Mouse (Mus musculus): ENCODE measurements at regions not wholly inside any gene's neighbourhood (a gene's known extent, or its start where the extent isn't known, plus 50 kb on each side); places are given as distances from the start of the nearest gene placed in this dataset.

GRCm38 (mm10) chr3:50983126-50983525, 241.1 kb upstream of the Noct start:
- no peak overlapping the region for H3K4me3 ChIP-seq (ENCODE audit: insufficient read depth, poor library complexity, severe bottlenecking)
- TF ChIP-seq FOSL1 (IDR thresholded peaks at IDR 0.05; ENCODE audit: insufficient read depth, low read length, poor library complexity, severe bottlenecking) (no peak), MAX (IDR thresholded peaks at IDR 0.05) (no peak), USF1 (IDR thresholded peaks at IDR 0.05; ENCODE audit: low read depth) (no peak), MYOG (IDR thresholded peaks at IDR 0.05; ENCODE audit: control insufficient read depth, extremely low read depth, insufficient read length) (no peak), CEBPB (IDR thresholded peaks at IDR 0.05; ENCODE audit: low read depth) (no peak)
- no peaks in the 10 kb centered on the region for H3K36me3 ChIP-seq (ENCODE audit: control insufficient read depth, insufficient read depth)
- no peaks in the 10 kb centered on the region for H3K79me3 ChIP-seq (ENCODE audit: low read depth)
- no peaks in the 10 kb centered on the region for H3K79me2 ChIP-seq (ENCODE audit: control insufficient read depth, insufficient read depth)
- no peaks in the 10 kb centered on the region for H3K27me3 ChIP-seq (ENCODE audit: control insufficient read depth, insufficient read depth, insufficient read length)
- H3ac ChIP-seq (ENCODE audit: control insufficient read depth, insufficient read length, low read depth) = no peak overlapping the region

- no peak overlapping the region for H3K4me3 ChIP-seq (ENCODE audit: insufficient read depth, poor library complexity, severe bottlenecking)
- H3K36me3 ChIP-seq (ENCODE audit: control insufficient read depth, insufficient read depth) = no peaks in the 10 kb centered on the region
- H3K27me3 ChIP-seq (ENCODE audit: control insufficient read depth, insufficient read depth, insufficient read length) = no peaks in the 10 kb centered on the region
- H3ac ChIP-seq (ENCODE audit: control insufficient read depth, insufficient read length, low read depth) = no peak overlapping the region
- H3K79me3 ChIP-seq (ENCODE audit: low read depth) = no peaks in the 10 kb centered on the region
- TF ChIP-seq MYOD1 (IDR thresholded peaks at IDR 0.05; ENCODE audit: control insufficient read depth, insufficient read length, low read depth) (no peak), CEBPB (IDR thresholded peaks at IDR 0.05; ENCODE audit: low read depth) (no peak), FOSL1 (IDR thresholded peaks at IDR 0.05; ENCODE audit: insufficient read depth, low read length, poor library complexity, severe bottlenecking) (no peak), USF1 (IDR thresholded peaks at IDR 0.05; ENCODE audit: low read depth) (no peak), MYOG (IDR thresholded peaks at IDR 0.05; ENCODE audit: control insufficient read depth, extremely low read depth, insufficient read length) (no peak), CTCF (IDR thresholded peaks at IDR 0.05; ENCODE audit: control insufficient read depth, insufficient read depth, insufficient read length) (no peak), MAX (IDR thresholded peaks at IDR 0.05) (no peak)
- H3K79me2 ChIP-seq (ENCODE audit: control insufficient read depth, insufficient read depth) = no peaks in the 10 kb centered on the region
Observed at GRCm38 (mm10) chr3:50983962-50984765, 240.1 kb upstream of the Noct start.

- TF ChIP-seq USF1 (IDR thresholded peaks at IDR 0.05; ENCODE audit: low read depth) (no peak), MYOD1 (IDR thresholded peaks at IDR 0.05; ENCODE audit: control insufficient read depth, insufficient read length, low read depth) (no peak), MYOG (IDR thresholded peaks at IDR 0.05; ENCODE audit: control insufficient read depth, extremely low read depth, insufficient read length) (no peak), CEBPB (IDR thresholded peaks at IDR 0.05; ENCODE audit: low read depth) (no peak), FOSL1 (IDR thresholded peaks at IDR 0.05; ENCODE audit: insufficient read depth, low read length, poor library complexity, severe bottlenecking) (no peak), CTCF (IDR thresholded peaks at IDR 0.05; ENCODE audit: control insufficient read depth, insufficient read depth, insufficient read length) (no peak), MAX (IDR thresholded peaks at IDR 0.05) (no peak)
- no peaks in the 10 kb centered on the region for H3K27me3 ChIP-seq (ENCODE audit: control insufficient read depth, insufficient read depth, insufficient read length)
- no peaks in the 10 kb centered on the region for H3K79me2 ChIP-seq (ENCODE audit: control insufficient read depth, insufficient read depth)
- no peaks in the 10 kb centered on the region for H3K79me3 ChIP-seq (ENCODE audit: low read depth)
- no peaks in the 10 kb centered on the region for H3K36me3 ChIP-seq (ENCODE audit: control insufficient read depth, insufficient read depth)
- no peak overlapping the region for H3ac ChIP-seq (ENCODE audit: control insufficient read depth, insufficient read length, low read depth)
- H3K4me3 ChIP-seq (ENCODE audit: insufficient read depth, poor library complexity, severe bottlenecking) = no peak overlapping the region
Observed at GRCm38 (mm10) chr3:50987821-50988220, 236.4 kb upstream of the Noct start.

- no peak for TF ChIP-seq FOSL1 (IDR thresholded peaks at IDR 0.05; ENCODE audit: insufficient read depth, low read length, poor library complexity, severe bottlenecking)
- TF ChIP-seq MYOD1 (IDR thresholded peaks at IDR 0.05; ENCODE audit: control insufficient read depth, insufficient read length, low read depth) = no peak
- TF ChIP-seq MAX (IDR thresholded peaks at IDR 0.05) = no peak
- TF ChIP-seq USF1 (IDR thresholded peaks at IDR 0.05; ENCODE audit: low read depth) = no peak
- no peak for TF ChIP-seq CEBPB (IDR thresholded peaks at IDR 0.05; ENCODE audit: low read depth)
- TF ChIP-seq CTCF (IDR thresholded peaks at IDR 0.05; ENCODE audit: control insufficient read depth, insufficient read depth, insufficient read length) = no peak
- no peak for TF ChIP-seq MYOG (IDR thresholded peaks at IDR 0.05; ENCODE audit: control insufficient read depth, extremely low read depth, insufficient read length)
- no peak overlapping the region for H3ac ChIP-seq (ENCODE audit: control insufficient read depth, insufficient read length, low read depth)
- H3K27me3 ChIP-seq (ENCODE audit: control insufficient read depth, insufficient read depth, insufficient read length) = no peaks in the 10 kb centered on the region
- H3K36me3 ChIP-seq (ENCODE audit: control insufficient read depth, insufficient read depth) = no peaks in the 10 kb centered on the region
- H3K79me3 ChIP-seq (ENCODE audit: low read depth) = no peaks in the 10 kb centered on the region
- H3K4me3 ChIP-seq (ENCODE audit: insufficient read depth, poor library complexity, severe bottlenecking) = no peak overlapping the region
- no peaks in the 10 kb centered on the region for H3K79me2 ChIP-seq (ENCODE audit: control insufficient read depth, insufficient read depth)
Observed at GRCm38 (mm10) chr3:50990810-50991209, 233.4 kb upstream of the Noct start.

GRCm38 (mm10) chr3:50992581-50993313, 231.5 kb upstream of the Noct start:
- no peaks in the 10 kb centered on the region for H3K79me3 ChIP-seq (ENCODE audit: low read depth)
- H3K36me3 ChIP-seq (ENCODE audit: control insufficient read depth, insufficient read depth) = no peaks in the 10 kb centered on the region
- H3ac ChIP-seq (ENCODE audit: control insufficient read depth, insufficient read length, low read depth) = no peak overlapping the region
- no peaks in the 10 kb centered on the region for H3K79me2 ChIP-seq (ENCODE audit: control insufficient read depth, insufficient read depth)
- no peak overlapping the region for H3K4me3 ChIP-seq (ENCODE audit: insufficient read depth, poor library complexity, severe bottlenecking)
- no peak for TF ChIP-seq FOSL1 (IDR thresholded peaks at IDR 0.05; ENCODE audit: insufficient read depth, low read length, poor library complexity, severe bottlenecking)
- TF ChIP-seq CTCF (IDR thresholded peaks at IDR 0.05; ENCODE audit: control insufficient read depth, insufficient read depth, insufficient read length) = no peak
- TF ChIP-seq MYOD1 (IDR thresholded peaks at IDR 0.05; ENCODE audit: control insufficient read depth, insufficient read length, low read depth) = no peak
- TF ChIP-seq MAX (IDR thresholded peaks at IDR 0.05) = no peak
- TF ChIP-seq CEBPB (IDR thresholded peaks at IDR 0.05; ENCODE audit: low read depth) = no peak
- TF ChIP-seq MYOG (IDR thresholded peaks at IDR 0.05; ENCODE audit: control insufficient read depth, extremely low read depth, insufficient read length) = no peak
- no peak for TF ChIP-seq USF1 (IDR thresholded peaks at IDR 0.05; ENCODE audit: low read depth)
- H3K27me3 ChIP-seq (ENCODE audit: control insufficient read depth, insufficient read depth, insufficient read length) = no peaks in the 10 kb centered on the region
